Mouse (Mus musculus): ENCODE measurements around the gene Lrrc30.

Gene Lrrc30

GRCm38 (mm10) chr17:67632676-67633339, at the start of gene Lrrc30:
TSS of gene Lrrc30 (minus strand) at chr17:67632723.
- no peak for DNase-seq (ENCODE audit: low spot score)

- DNase-seq (ENCODE audit: low spot score): no peak
These were observed 48.6 kb upstream of the Lrrc30 start for GRCm38 (mm10) chr17:67681084-67681483.

GRCm38 (mm10) chr17:67678576-67678975, 46.1 kb upstream of the Lrrc30 start:
- DNase-seq (ENCODE audit: low spot score): no peak

GRCm38 (mm10) chr17:67667981-67668380, 35.5 kb upstream of the Lrrc30 start:
- no peak for DNase-seq (ENCODE audit: low spot score)

- no peak for DNase-seq (ENCODE audit: low spot score)
These were observed 34.5 kb upstream of the Lrrc30 start for GRCm38 (mm10) chr17:67666981-67667380.

- no peak for DNase-seq (ENCODE audit: low spot score)
These were observed 31.8 kb upstream of the Lrrc30 start for GRCm38 (mm10) chr17:67664299-67664698.

- DNase-seq (ENCODE audit: low spot score): peak; percentile 19
These were observed 19.0 kb upstream of the Lrrc30 start for GRCm38 (mm10) chr17:67651506-67651905.

GRCm38 (mm10) chr17:67641627-67642026, 9.1 kb upstream of the Lrrc30 start:
- no peak for DNase-seq (ENCODE audit: low spot score)

- DNase-seq (ENCODE audit: low spot score): no peak
These were observed 5.7 kb upstream of the Lrrc30 start for GRCm38 (mm10) chr17:67638119-67638810.

- no peak for DNase-seq (ENCODE audit: low spot score)
These were observed 4.4 kb upstream of the Lrrc30 start for GRCm38 (mm10) chr17:67636951-67637350.

GRCm38 (mm10) chr17:67636304-67636703, 3.8 kb upstream of the Lrrc30 start:
- no peak for DNase-seq (ENCODE audit: low spot score)

GRCm38 (mm10) chr17:67629746-67630145, 2.8 kb downstream of the Lrrc30 start:
- no peak for DNase-seq (ENCODE audit: low spot score)

- DNase-seq (ENCODE audit: low spot score): no peak
These were observed 3.3 kb downstream of the Lrrc30 start for GRCm38 (mm10) chr17:67629211-67629657.

GRCm38 (mm10) chr17:67628475-67628874, 4.0 kb downstream of the Lrrc30 start:
- no peak for DNase-seq (ENCODE audit: low spot score)

- DNase-seq (ENCODE audit: low spot score): no peak
These were observed 7.1 kb downstream of the Lrrc30 start for GRCm38 (mm10) chr17:67625431-67625830.

GRCm38 (mm10) chr17:67619001-67619400, 13.5 kb downstream of the Lrrc30 start:
- no peak for DNase-seq (ENCODE audit: low spot score)

- DNase-seq (ENCODE audit: low spot score): no peak
These were observed 18.1 kb downstream of the Lrrc30 start for GRCm38 (mm10) chr17:67614381-67614780.

GRCm38 (mm10) chr17:67612576-67612975, 19.9 kb downstream of the Lrrc30 start:
- DNase-seq (ENCODE audit: low spot score): no peak

- no peak for DNase-seq (ENCODE audit: low spot score)
These were observed 20.4 kb downstream of the Lrrc30 start for GRCm38 (mm10) chr17:67612151-67612550.

- DNase-seq (ENCODE audit: low spot score): no peak
These were observed 28.1 kb downstream of the Lrrc30 start for GRCm38 (mm10) chr17:67604446-67604845.

GRCm38 (mm10) chr17:67602556-67602955, 30.0 kb downstream of the Lrrc30 start:
- no peak for DNase-seq (ENCODE audit: low spot score)

GRCm38 (mm10) chr17:67584937-67585579, 47.5 kb downstream of the Lrrc30 start:
- peak; percentile 19 for DNase-seq (ENCODE audit: low spot score)

- DNase-seq (ENCODE audit: low spot score): no peak
These were observed 48.0 kb downstream of the Lrrc30 start for GRCm38 (mm10) chr17:67584533-67584932.
